Mouse (Mus musculus) cortical plate, adult 2 months (tissue): Measurements from ENCODE around the gene D630003M21Rik.

ENCODE experiments used
- CTCF ChIP-seq: fragments of 200-500 bp; IDR thresholded peaks from 2 replicates; pipeline ENCODE4 v1.5.1; 2011; ENCODE audit warnings: mild to moderate bottlenecking, control low read depth, low read length; ENCODE audit not compliant: insufficient read depth; ENCODE audit errors: extremely low read depth
- POLR2A ChIP-seq: fragments of 200-500 bp; IDR thresholded peaks from 2 replicates; pipeline ENCODE4 v1.6.1; 2011; ENCODE audit warnings: mild to moderate bottlenecking, low read length, control low read depth; ENCODE audit not compliant: insufficient read depth; ENCODE audit errors: extremely low read depth

DNA sequence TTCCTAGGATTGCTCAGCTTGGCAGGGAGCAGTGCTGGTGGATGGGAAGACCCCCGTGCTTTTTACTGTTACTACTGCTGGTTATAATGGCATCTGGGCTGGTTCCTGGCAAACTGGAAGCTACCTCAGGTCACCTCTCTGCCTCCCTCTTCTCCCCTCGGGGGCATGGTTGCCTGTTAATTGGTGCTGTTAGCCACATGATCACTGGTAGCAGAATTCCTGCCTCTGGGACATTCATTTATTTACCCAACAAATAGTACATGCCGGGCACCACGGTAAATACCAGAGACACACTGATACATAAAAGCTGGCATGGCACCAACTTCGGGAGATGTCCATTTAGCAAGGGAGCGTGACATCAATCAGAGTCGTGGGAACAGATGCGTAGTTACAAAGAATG, 30.5 kb upstream of the D630003M21Rik start:
- TF ChIP-seq POLR2A (no peak), CTCF (no peak)
